Mouse (Mus musculus): ENCODE data around the gene Olfr982. TPM values are rescaled to one million over a fixed set of nuclear protein-coding genes. Genes with fewer than 3 reads are reported as not detected.

The Olfr982 gene
- polyA plus RNA-seq (2015; fragmentation: Nextera tagmentation; extraction: Ambion mirVana): not detected in 2 replicates

- Histone ChIP-seq H3K36me3 (ENCODE audit: control insufficient read depth, insufficient read depth, low read length) (no peaks in the 10 kb centered on the region), H3K4me3 (ENCODE audit: low read depth, low read length) (no peak within 1 kb of the TSS), H3K9ac (ENCODE audit: low read length) (no peak within 1 kb of the TSS), H3K4me2 (replicated peaks; ENCODE audit: low read depth) (no peak within 1 kb of the TSS), H3K27me3 (ENCODE audit: control insufficient read depth, insufficient read depth, low read length) (no peaks in the 10 kb centered on the region), H3K27ac (replicated peaks) (no peak within 1 kb of the TSS), H3K9me3 (ENCODE audit: control insufficient read depth, low read length) (no peaks in the 10 kb centered on the region), H3K4me1 (replicated peaks; ENCODE audit: control insufficient read depth, insufficient read depth) (no peaks in the 10 kb centered on the region)
- TF ChIP-seq EP300 (optimal IDR thresholded peaks at IDR 0.05) (no peak), CTCF (IDR thresholded peaks at IDR 0.05; ENCODE audit: low read depth) (no peak)
- WGBS: 80% methylated on average over 2 of the region's 2 CpGs
- ATAC-seq (ENCODE audit: low FRiP score, low TSS enrichment) (no peak), DNase-seq (ENCODE audit: low spot score) (no peak)
Observed at GRCm38 (mm10) chr9:40073529-40073928, at the start of gene Olfr982. Gene Olfr982, plus strand, starts transcription at chr9:40073829.

DNA sequence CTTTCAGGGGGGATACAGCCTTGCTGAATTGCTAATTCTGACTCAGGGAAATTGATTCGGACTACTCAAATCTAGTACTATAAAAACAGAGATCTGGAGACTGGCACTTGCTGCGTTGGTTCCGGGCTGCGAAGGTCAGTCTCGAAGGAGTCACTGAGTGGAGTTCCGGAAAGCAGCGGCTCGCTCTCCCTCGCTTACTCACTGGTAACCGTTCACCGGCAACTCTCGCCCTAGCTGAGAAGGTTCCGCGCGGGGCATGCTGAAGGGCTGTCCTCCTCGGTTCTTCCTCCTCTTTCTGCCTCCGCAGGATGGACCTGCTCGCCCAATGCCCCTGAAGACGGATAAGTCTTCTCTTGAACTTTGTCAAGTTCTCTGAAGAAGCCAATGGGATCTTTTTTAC, 23.5 kb upstream of the Olfr982 start:
- Histone ChIP-seq H3K4me1 (replicated peaks; ENCODE audit: control insufficient read depth, insufficient read depth) (no peaks in the 10 kb centered on the region), H3K27me3 (ENCODE audit: control insufficient read depth, insufficient read depth, low read length) (no peaks in the 10 kb centered on the region), H3K9me3 (ENCODE audit: control insufficient read depth, low read length) (no peaks in the 10 kb centered on the region), H3K36me3 (ENCODE audit: control insufficient read depth, insufficient read depth, low read length) (no peaks in the 10 kb centered on the region), H3K9ac (ENCODE audit: low read length) (no peak overlapping the region), H3K4me3 (ENCODE audit: low read depth, low read length) (no peak overlapping the region), H3K4me2 (replicated peaks; ENCODE audit: low read depth) (no peak overlapping the region), H3K27ac (replicated peaks) (no peak overlapping the region)
- WGBS: 91% methylated on average over 19 of the region's 19 CpGs
- ATAC-seq (ENCODE audit: low FRiP score, low TSS enrichment): no peak
- no peak for DNase-seq (ENCODE audit: low spot score)
- no peak for TF ChIP-seq CTCF (IDR thresholded peaks at IDR 0.05; ENCODE audit: low read depth)
- TF ChIP-seq EP300 (optimal IDR thresholded peaks at IDR 0.05): no peak

GRCm38 (mm10) chr9:40093495-40093894, 19.9 kb downstream of the Olfr982 start, which contains the start of gene Olfr983:
Gene Olfr983, minus strand, starts transcription at chr9:40093595.
- DNase-seq (ENCODE audit: low spot score) (no peak), ATAC-seq (ENCODE audit: low FRiP score, low TSS enrichment) (no peak)
- no peak within 1 kb of the TSS for H3K4me3 ChIP-seq (ENCODE audit: low read depth, low read length)
- no peaks in the 10 kb centered on the region for H3K36me3 ChIP-seq (ENCODE audit: control insufficient read depth, insufficient read depth, low read length)
- H3K4me2 ChIP-seq (replicated peaks; ENCODE audit: low read depth): no peak within 1 kb of the TSS
- no peak for TF ChIP-seq CTCF (IDR thresholded peaks at IDR 0.05; ENCODE audit: low read depth)
- TF ChIP-seq EP300 (optimal IDR thresholded peaks at IDR 0.05): no peak
- H3K27me3 ChIP-seq (ENCODE audit: control insufficient read depth, insufficient read depth, low read length): no peaks in the 10 kb centered on the region
- WGBS: 79% methylated on average over 2 of the region's 2 CpGs
- H3K9me3 ChIP-seq (ENCODE audit: control insufficient read depth, low read length): no peaks in the 10 kb centered on the region
- no peak within 1 kb of the TSS for H3K27ac ChIP-seq (replicated peaks)
- H3K9ac ChIP-seq (ENCODE audit: low read length): no peak within 1 kb of the TSS
- no peaks in the 10 kb centered on the region for H3K4me1 ChIP-seq (replicated peaks; ENCODE audit: control insufficient read depth, insufficient read depth)

GRCm38 (mm10) chr9:40094769-40095168, 21.1 kb downstream of the Olfr982 start:
- H3K27ac ChIP-seq (replicated peaks): no peak overlapping the region
- ATAC-seq (ENCODE audit: low FRiP score, low TSS enrichment): no peak
- no peak for TF ChIP-seq CTCF (IDR thresholded peaks at IDR 0.05; ENCODE audit: low read depth)
- TF ChIP-seq EP300 (optimal IDR thresholded peaks at IDR 0.05): no peak
- H3K9me3 ChIP-seq (ENCODE audit: control insufficient read depth, low read length): no peaks in the 10 kb centered on the region
- no peak overlapping the region for H3K4me2 ChIP-seq (replicated peaks; ENCODE audit: low read depth)
- no peak overlapping the region for H3K9ac ChIP-seq (ENCODE audit: low read length)
- WGBS: 63% methylated on average over 3 of the region's 3 CpGs
- no peak for DNase-seq (ENCODE audit: low spot score)
- no peaks in the 10 kb centered on the region for H3K36me3 ChIP-seq (ENCODE audit: control insufficient read depth, insufficient read depth, low read length)
- no peaks in the 10 kb centered on the region for H3K4me1 ChIP-seq (replicated peaks; ENCODE audit: control insufficient read depth, insufficient read depth)
- no peaks in the 10 kb centered on the region for H3K27me3 ChIP-seq (ENCODE audit: control insufficient read depth, insufficient read depth, low read length)
- H3K4me3 ChIP-seq (ENCODE audit: low read depth, low read length): no peak overlapping the region

GRCm38 (mm10) chr9:40114106-40114505, 40.5 kb downstream of the Olfr982 start, which contains the start of gene Olfr984:
Gene Olfr984, minus strand, starts transcription at chr9:40114206.
- no peak within 1 kb of the TSS for H3K9ac ChIP-seq (ENCODE audit: low read length)
- WGBS: 81% methylated on average over 2 of the region's 2 CpGs

GRCm38 (mm10) chr9:40116645-40117286, 43.1 kb downstream of the Olfr982 start:
- Histone ChIP-seq H3K27me3 (ENCODE audit: control insufficient read depth, insufficient read depth, low read length) (no peaks in the 10 kb centered on the region), H3K9ac (ENCODE audit: low read length) (no peak overlapping the region), H3K4me1 (replicated peaks; ENCODE audit: control insufficient read depth, insufficient read depth) (no peaks in the 10 kb centered on the region), H3K27ac (replicated peaks) (no peak overlapping the region), H3K4me3 (ENCODE audit: low read depth, low read length) (no peak overlapping the region), H3K36me3 (ENCODE audit: control insufficient read depth, insufficient read depth, low read length) (no peaks in the 10 kb centered on the region), H3K4me2 (replicated peaks; ENCODE audit: low read depth) (peak overlapping the region; percentile 20), H3K9me3 (ENCODE audit: control insufficient read depth, low read length) (no peaks in the 10 kb centered on the region)
- ATAC-seq (ENCODE audit: low FRiP score, low TSS enrichment): peak; percentile 74; the same call in 1 of the 2 replicates
- WGBS: 26% methylated on average over 10 of the region's 10 CpGs
- DNase-seq (ENCODE audit: low spot score): peak; percentile 18
- TF ChIP-seq CTCF (IDR thresholded peaks at IDR 0.05; ENCODE audit: low read depth) (no peak), EP300 (optimal IDR thresholded peaks at IDR 0.05) (no peak)

More at GRCm38 (mm10) chr9:40114106-40114505, 40.5 kb downstream of the Olfr982 start, which contains the start of gene Olfr984:
- no peak within 1 kb of the TSS for H3K27ac ChIP-seq (replicated peaks)
- no peaks in the 10 kb centered on the region for H3K36me3 ChIP-seq (ENCODE audit: control insufficient read depth, insufficient read depth, low read length)
- H3K4me1 ChIP-seq (replicated peaks; ENCODE audit: control insufficient read depth, insufficient read depth): no peaks in the 10 kb centered on the region
- no peak within 1 kb of the TSS for H3K4me2 ChIP-seq (replicated peaks; ENCODE audit: low read depth)
- H3K27me3 ChIP-seq (ENCODE audit: control insufficient read depth, insufficient read depth, low read length): no peaks in the 10 kb centered on the region
- ATAC-seq (ENCODE audit: low FRiP score, low TSS enrichment) (no peak), DNase-seq (ENCODE audit: low spot score) (no peak)
- H3K4me3 ChIP-seq (ENCODE audit: low read depth, low read length): no peak within 1 kb of the TSS
- no peak for TF ChIP-seq EP300 (optimal IDR thresholded peaks at IDR 0.05)
- TF ChIP-seq CTCF (IDR thresholded peaks at IDR 0.05; ENCODE audit: low read depth): no peak
- no peaks in the 10 kb centered on the region for H3K9me3 ChIP-seq (ENCODE audit: control insufficient read depth, low read length)

Data from stomach, postnatal 0 days (tissue).